Mouse (Mus musculus): Measurements from ENCODE around the gene Ptov1.

GRCm38 (mm10) chr7:44883036-44883435 is 13.4 kb upstream of the Ptov1 start:
- no peak for TF ChIP-seq POLR2A (IDR thresholded peaks at IDR 0.05; ENCODE audit: extremely low read depth, insufficient read depth, low read length)
- no peak for TF ChIP-seq CTCF (IDR thresholded peaks at IDR 0.05; ENCODE audit: low read depth, low read length)
